Mouse (Mus musculus): ENCODE results near the gene Med28.

GRCm38 (mm10) chr5:45474215-45474614, 45.8 kb upstream of the Med28 start:
- TF ChIP-seq CTCF (IDR thresholded peaks at IDR 0.05; ENCODE audit: low read depth), result peak; percentile 79
- TF ChIP-seq EP300 (IDR thresholded peaks at IDR 0.05; ENCODE audit: low read depth), result no peak
